Mouse (Mus musculus) monocyte, adult 2 months (primary cell): ENCODE results near the gene Ykt6.
A peak's percentile ranks its signal among the peaks of the same experiment; 100 is the strongest.

Experiments used
- DNase-seq, 2 experiments: peaks; one replicate each; pipeline ENCODE4 v3.0.0; 2022; ENCODE audit warnings: low spot score in 2 of 2, low read depth in 1 of 2

The Ykt6 gene

DNA sequence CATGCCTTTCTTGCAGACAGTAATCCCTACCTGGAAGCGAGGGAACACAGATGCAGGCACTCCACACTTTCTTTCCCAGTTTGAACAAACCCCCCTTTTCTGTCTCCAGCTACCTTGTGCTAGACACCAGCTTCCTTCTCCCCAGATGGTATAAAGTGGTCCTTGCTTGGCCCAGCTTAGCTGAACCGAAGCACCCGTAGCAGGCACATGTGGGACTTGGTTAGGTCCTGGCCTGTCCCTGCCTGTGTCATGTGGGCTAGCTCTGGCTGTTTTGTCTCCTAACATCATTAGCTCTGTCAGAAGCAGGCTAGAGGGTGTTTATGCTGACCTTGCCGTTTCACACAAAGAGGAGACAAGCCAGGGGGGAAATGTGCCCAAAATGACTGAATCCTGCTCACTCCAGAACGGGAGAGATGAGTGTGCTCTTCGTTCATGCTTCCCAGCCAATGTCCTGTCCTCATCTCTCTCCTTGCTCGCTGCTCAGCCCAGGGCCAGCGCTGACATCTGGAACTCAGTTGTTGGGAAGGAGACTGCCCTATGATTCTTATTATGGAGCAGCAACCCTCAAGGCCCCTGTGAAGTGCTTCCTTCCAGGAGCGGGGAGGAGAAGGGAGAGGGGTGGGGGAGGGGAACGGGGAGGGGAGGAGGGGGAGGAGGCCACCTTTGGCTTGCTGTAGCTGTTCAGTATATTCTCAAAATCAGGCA, 6.8 kb upstream of the Ykt6 start:
- DNase-seq, result no peak

DNA sequence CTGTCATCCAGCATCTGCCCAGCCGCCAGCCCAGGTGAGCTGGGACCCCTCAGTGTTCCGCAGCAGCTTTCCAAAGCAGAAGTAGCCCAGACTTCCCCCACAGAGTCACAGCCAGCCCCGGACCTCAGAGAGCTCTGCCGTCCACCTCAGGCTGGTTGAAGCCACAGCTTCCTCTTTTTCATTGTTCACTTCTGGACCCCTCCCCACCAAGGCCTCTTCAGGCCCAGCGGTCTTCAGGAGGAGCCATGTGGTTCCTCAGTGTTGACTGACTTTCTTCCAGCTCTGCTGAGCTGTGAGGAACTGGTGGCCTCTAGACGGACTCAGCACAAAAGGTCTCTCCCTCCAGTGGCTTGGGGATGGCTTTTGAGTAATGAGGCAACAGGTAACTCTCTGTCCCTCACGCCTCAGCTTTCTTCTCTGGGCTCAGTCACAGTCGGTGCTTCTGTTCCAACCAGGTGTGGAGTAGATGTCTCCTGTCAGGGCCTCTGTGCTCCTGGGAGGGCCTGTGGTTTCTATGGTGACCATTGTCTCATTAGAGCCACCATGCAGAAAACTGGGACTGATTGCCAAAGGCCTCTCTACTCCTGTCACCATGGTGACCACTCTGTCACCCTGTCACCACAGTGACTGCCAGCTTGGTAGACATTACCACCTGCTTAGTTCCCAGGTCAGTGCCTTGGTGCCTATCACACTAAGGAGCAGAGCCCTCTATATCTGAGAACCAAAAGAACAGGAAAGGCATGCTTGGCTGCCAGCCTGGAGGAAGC, 5.7 kb upstream of the Ykt6 start, which contains the start of gene Gck:
Gene Gck, minus strand, starts transcription at position 496 of the 767 bp plus-strand sequence.
- peak; percentile 26 to 30 for DNase-seq

DNA sequence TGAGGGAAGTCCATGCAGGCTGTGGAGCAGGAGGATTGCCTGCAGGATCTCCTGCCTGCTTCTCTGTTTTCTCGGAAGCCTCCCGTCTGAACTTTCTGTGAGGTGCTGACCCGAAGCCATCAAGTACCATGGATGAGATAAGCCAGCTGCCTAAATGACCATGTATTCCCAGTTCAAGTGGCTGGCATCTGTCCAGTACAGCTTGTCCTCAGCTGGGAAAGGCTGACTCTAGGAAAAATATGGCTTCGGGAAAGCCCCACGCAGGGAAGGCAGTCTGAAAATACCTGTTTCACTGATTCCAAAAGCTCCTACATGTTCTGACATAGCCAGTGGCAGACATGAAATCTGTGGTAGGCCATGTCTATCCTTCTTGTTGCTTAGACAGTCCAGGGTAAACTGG, 3.0 kb upstream of the Ykt6 start:
- no peak for DNase-seq

DNA sequence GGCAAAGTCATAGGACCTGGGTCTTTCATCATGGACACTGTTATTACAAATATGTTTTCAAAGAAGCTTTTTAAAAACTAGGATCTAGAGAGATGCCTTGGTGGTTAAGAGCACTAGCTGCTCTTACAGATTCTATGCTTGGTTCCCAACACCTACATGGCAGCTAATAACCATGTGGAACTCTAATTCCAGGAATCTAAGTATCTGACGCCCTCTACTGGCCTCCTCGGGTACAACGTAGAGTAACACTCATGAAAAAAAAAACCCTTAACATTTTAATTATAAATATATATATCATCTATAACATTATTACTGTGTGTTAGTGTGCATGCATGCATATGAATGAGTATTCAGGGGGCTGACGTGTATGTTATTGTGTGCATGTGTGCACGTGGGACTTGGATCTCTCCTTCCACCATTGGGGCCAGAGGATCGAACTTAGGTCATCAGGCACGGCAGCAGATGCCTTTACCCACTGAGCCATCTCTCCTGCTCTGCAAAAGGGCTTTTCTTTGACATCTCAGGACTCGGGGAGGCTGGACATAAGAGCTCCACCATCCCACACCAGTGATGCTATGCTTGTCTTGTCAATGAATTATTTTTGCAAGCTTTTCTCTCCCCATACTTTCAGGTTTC, 2.2 kb upstream of the Ykt6 start:
- DNase-seq, result no peak

DNA sequence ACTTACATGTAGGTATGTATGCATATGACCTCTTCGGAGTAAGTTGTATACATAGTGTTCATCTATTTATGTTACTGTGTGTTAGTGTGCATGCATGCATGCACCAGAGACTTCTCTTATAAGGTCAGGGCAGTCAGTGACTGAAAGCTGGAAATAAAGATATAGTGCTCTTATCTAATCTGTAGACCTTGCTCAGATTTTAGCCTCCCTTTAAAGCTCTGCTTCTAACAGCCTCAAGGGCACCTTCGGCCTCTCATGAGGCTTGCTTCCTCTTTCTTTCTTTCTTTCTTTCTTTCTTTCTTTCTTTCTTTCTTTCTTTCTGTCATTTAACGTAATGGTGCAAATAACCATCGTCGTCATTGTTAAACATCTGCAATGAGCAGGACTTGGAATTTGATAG, 1.1 kb upstream of the Ykt6 start:
- DNase-seq, result no peak

DNA sequence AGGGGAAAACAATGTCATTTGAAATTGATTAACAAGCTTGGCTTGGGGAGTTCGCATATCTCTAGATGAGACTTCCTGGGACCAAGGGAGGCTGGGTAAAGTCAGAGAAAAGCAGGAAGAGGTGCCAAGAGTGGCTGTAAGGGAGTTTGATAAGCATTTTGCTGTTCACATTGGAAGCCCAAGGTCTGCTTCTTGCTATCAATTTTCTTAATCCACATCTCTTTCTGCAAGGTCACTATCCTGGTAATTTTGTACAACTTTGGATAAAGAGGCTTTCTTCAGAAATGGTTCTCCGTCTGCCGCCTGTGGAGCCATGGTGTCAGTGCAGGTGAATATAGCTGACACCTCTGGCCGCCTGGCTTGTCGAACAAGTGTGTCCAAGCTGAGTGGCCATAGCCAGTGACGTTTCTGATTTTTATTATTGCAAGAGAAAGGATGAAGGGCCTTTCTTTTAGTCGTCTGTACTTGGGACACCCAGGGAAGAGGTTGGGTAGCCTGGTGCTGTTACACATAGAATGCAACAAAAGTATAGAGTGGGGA, 458 bp upstream of the Ykt6 start:
- peak in 1 of 2 experiments; percentile 8 for DNase-seq

DNA sequence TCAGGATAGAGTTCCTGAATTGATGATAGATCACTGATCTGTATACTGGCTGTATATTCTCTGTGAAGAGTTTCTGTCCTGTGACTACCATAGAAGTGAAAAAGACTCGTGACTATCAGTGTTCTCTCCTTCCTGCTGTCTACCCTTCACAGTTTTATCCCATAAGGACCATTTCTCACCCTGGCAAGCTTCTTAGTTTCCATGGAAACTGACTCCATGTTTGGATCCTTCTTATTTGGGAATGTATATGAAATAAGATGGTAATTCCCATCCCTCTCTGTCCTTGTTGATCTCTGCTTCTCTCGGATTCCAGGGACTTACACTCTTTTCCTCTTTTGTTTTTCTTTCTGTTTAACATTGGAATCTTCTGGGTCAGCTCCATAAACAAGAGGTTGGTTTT, 4.6 kb downstream of the Ykt6 start:
- no peak for DNase-seq

DNA sequence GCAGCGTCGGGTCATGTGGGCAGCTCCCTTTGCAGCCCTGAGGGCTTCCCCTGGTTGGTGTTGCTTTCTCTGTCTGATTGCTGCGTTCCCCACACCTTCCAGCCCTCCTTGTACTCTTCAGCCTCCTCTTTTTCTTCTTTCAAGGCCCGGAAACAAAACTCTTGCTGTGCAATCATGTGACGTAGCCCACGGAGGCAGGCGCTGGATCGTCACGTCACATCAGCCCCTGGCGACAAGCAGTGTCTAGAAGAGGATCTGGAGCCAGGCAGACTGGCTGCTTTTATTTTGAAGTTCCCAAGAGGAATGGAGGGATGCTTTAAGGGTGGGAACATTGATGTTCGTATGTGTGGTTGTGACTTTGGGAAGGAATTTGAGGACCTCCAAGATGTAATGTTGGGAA, 10.4 kb downstream of the Ykt6 start:
- DNase-seq, result no peak

DNA sequence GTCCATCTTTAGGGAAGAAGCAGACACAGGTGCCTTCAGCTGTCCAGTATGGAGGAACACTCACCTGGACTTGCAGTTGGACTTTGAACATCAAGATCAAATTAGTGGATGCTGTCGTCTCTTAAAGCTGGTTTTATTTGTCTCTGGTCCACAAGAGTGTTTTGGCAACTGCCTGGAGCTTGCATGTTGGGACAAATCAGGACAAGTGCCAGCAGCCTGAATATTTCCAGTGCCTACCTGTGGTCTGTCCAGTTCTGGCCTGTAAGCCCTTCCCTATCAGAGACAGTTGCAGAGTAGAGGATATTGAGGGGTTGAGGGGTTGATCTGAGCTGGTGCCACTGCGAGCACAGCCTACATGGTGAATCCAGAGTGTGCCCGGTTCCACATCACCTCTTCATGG, 11.3 kb downstream of the Ykt6 start:
- no peak for DNase-seq

DNA sequence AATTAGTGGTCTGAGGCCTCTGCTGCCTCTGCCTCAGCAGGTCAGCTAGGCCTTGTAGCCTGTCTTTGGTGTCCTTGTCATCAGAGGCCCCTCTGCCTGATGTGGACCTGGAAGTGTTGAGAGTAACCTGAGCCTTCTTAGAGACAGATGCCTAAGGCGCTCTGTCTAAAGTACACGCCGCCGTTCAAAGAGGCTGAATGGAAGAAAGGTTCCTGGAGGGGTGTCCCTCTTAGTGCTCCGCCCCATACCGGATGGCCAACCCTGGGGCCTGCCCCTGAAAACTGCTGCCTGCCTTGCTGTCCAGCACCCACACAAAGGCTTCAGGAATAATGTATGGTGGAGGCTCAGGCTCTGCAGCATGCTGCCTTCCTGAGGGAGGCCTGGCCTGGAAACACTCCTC, 12.7 kb downstream of the Ykt6 start:
- no peak for DNase-seq

DNA sequence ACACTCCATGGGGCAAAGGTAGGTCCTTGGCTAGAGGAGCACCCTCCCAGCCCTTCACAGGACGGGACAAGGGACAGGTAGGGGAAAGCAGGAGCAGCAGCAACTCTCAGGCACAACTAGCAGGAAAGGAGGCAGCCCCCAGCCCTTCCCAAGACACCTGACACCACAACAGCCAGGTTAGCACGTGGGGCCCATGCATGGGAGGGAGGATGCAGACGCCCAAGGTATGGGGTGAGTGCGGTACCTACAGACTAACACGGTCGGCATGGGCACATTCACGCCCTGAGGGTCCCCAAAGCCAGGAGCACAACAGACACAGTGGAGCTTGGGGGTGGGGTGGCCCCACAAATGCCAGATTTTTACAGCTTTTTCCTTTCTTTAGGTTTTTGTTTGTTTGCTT, 15.7 kb downstream of the Ykt6 start:
- no peak for DNase-seq

DNA sequence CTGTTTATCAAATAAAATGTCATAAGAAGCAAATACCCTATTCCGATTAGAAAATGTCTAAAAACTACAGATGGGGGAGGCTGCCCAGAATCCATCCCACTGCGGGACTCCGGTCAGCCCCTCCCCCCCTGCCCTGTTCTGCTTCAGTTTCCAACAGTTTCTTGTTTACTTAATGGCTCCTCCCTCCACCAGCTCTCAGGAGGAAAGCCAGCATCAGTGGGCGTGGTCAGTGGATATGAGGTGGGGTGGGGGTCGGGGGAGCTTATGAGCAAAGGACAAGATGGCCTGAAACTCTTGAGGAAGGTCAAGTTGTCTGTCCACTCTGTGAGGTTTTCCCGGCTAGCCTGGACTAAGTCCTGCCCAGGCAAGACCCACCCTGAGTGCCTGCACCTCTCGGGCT, 17.7 kb downstream of the Ykt6 start:
- DNase-seq, result no peak

DNA sequence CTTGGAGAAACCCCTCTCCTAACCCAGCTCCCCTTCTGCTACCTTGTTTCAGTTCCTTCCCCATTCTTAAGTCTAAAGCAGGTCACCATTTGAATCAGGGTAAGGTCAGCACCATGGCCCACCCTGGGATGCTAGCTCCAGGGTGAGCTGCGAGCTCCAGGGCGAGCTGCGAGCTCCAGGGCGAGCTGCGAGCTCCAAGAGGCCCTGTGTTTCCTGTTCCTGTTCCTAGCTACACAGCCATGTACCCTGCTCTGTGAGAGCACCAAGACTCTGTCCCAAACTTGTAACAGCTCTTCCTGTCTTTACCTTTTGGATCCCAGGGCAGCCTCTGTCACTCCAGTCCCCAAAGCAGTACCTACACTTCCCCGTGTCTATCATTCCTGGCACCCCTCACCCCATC, 18.6 kb downstream of the Ykt6 start:
- DNase-seq, result no peak

DNA sequence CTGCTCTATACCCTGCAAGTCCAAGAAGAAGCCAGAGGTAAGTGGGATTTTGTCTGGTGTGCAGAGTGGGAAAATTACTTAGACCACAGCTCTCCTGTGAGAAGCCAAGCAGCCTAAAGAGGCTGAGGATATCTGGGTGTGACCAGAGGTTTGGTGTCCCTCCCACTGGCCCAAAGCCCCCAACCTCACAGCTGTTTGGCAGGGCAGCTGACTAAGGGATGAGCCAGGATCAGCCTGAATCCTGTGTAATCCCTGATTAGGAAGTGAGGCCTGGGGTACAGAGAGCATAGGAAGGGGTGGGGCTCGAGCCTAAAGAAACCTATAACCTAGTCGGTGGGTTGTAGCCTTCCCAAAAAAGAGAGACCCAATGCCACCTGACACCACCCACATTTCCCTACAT, 19.6 kb downstream of the Ykt6 start:
- DNase-seq, result no peak

DNA sequence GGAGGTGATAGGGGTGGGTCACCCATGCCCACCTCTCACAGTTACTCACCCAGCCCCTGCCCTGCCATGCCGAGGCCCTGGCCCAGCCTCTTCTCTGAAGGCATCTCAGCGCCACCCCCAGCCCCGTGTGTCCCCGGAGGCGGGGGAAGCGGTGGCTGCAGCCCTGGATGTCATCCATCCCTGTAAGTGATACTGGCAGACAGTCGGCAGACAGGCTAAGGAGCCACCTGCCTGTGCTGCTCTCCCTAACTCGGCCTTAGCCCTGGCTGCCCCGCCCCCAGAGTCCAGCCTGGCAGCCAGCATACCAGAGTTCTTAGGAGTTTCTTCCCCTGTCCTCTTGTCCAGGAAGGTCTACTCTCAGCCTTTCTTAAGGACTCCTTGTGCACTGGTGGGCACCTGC, 20.6 kb downstream of the Ykt6 start:
- DNase-seq, result no peak

DNA sequence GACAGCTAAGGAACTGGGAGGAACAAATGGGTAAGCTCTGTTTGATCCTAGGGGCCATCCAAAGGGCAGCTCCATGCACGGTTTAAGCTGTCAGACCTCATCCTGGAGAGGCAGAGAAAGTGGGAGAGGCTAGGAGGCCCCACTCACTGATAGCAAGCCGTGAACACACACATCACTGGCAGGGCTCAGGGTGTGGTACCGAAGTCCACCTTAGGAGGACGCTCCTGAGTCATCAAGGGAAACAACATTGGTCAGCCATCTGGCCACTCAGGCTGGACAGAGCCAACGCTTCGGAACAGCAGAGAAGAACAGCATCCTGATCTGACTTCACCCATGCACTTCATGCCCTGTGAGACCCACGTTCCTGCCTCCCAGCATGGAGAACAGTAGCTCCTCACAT, 23.6 kb downstream of the Ykt6 start:
- DNase-seq, result no peak

DNA sequence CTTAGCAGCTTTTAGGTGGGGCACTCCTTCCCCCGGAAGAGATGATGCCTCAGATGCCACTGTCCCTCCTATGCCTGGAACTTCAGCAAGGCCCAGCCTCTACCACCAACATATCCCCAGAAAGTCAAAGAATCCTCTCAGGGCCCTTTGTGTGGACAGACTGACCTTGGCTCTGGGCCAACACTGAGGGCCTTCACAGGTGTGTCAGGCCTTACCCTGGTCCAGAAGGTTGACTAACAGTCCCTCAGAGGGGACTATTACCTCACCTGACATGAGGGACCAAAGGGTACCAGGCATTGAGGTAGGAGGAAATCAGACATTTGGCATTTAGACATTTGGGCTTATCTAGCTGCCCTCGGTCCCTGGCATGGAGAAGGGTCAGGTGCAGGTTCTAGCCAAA, 24.6 kb downstream of the Ykt6 start:
- no peak for DNase-seq

DNA sequence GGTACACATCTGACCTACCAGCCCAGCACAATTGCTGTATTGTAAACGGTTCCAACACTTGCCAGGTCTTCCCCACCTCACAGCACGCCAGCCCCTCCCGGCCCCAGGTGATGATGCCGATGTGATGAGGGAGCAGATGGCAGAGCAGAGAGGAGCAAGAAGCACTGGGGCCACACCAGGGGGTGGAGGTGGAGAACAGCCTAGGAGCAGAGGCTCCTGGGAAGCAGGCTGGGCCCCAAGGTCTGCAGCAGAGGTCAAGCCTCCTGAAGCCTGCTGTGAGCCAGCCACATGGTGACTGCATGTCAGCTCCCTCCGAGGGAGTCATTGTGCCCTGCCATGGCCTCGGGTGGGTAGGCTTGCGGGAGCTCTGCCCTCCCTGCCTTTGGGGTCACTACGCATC, 25.1 kb downstream of the Ykt6 start:
- DNase-seq, result no peak

DNA sequence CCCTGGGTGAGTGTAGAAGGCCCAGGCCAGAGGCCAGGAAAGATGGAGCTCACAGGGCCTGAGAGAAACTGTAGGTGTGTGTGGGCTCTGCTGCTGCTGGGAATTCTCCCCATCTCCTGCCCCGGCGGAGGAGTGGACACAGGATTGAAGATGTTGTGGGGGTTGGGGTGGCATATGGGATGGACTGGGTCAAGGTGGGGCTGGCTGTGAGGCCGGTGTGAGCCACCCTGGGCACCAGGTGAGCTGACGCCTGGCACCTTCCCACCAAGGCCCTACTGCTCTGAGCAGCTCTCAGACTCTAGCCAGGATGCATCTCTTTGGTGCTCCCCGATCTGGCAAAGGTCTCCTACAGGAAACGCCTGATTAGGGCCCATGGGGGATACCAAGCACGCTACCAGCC, 25.8 kb downstream of the Ykt6 start:
- no peak for DNase-seq

DNA sequence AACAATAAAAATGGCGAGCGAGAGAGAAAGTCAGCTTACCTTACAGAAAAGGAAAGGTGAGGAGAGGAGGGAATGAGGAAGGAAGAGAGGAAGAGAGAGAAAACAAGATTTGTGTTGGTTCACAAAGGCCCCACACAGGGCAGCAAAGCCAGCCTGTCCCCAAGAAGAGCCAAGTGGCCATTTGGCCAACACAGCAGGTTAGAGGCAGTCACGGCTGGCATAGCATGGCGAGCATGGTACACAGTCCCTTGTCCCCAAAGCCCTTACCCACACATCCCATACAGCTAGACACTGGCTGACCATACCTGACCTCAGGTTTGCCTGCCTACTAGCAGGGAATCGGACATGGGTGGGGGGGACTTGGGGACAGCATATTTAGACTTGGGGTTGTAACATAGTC, 28.1 kb downstream of the Ykt6 start:
- no peak for DNase-seq

DNA sequence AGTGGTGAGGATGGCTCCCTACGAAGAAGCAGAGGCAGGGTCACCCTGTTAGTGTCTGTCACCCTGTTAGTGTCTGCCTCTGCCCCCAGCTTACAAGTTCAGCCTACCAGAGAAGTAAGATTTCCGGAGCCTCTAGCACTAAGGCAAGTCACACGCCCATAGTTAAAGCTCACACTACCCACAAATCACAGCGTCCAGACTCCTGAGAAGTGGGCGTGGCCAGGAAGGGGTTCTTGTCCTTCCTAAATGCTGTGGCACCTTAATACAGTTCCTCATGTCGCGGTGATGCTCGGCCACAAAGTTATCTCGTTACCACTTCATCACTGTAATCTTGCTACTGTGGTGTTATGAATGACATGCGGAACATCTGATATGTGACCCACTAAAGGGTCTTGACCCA, 32.6 kb downstream of the Ykt6 start:
- no peak for DNase-seq

DNA sequence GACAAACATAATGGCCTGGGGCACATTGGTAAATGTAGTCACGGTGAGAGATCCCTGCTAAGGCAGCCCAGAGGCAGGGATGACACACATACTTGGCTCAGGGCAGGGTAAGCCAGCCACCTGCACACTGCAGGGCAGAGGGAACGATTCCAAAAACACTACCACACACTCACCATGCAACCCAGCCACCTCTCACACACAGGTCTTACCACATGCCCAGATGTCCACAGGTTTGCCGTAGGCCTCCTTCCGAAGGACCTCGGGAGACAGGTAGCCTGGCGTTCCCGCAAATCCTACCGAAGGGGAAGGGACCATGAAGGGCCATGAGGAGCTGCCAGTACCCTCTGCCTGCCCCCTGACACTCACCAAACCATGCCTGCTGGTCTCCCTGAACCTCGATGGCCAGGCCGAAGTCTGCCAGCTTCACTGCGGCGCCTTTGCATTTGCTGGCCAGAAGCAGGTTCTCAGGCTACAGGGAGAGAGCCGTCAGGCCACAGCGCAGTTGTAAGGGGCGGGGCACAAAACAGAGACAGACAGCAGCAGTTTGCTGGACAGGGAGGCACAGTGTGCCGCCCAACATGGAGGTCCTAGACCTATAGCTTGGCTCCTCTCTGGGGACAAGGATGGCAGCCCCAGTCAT, 34.6 kb downstream of the Ykt6 start:
- no peak for DNase-seq
